Mouse (Mus musculus) gastrocnemius, postnatal 36 days (tissue): Measurements from ENCODE around the gene Smim6. TPM values are rescaled to one million over a fixed set of nuclear protein-coding genes. Genes with fewer than 3 reads are reported as not detected.

Experiments used
- DNase-seq, 2 experiments: peaks; one replicate each; pipeline ENCODE4 v3.0.0; 2022
- intact Hi-C: fragments of 180-260 bp; cut with DNase I; formaldehyde crosslinking; loops from one replicate; pipeline ENCODE4 v1.15.1; 2025
- long read RNA-seq, 2 experiments: library from polyadenylated mRNA; stranded (forward); transcript quantifications; one replicate each; pipeline ENCODE4 v2.0.0; 2021
- total RNA-seq, 2 experiments: library from RNA; stranded (reverse); gene quantifications; 2 replicates each; pipeline ENCODE4 v1.2.3; 2021

Gene Smim6
- total RNA-seq, result not detected
- long read RNA-seq, experiment 1, result 0 reads
- long read RNA-seq, experiment 2, result 0 reads

DNA sequence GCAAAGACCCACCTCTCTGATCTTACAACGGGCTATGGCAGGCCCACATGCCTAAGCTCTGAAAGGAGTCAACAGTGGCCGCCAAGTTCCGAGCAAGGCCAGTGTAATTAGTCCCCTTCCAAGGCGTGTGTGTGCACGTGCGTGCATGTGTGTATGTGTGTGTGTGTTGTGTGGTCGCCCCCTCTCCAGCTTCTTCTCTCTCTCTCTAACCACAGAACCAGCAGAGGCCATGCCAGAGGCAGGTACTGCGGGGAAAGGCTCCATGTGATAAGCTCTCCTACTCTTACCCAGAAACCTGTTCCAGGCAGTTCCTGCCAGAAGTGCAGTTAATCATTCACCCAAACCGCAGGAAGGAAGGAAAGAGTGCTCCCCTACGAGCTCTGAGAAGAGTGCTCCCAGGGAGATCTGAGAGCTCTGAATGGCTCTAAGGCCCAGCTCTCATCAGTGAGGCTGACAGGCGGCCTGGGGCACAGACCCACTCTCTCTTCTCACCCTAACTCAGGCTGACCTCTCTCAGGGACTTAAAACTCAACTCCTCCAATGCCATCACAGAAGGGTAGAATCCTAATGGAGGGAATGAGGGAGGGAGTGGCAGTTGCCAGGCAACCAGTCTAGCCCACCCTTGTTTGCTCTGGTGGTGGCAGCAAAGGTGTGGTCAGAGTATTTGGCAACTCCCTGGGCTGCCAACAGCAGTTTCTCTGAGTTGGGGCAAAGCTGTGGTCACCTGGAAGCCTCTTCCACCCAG, at the start of gene Smim6:
Smim6 (plus strand) TSS at position 386 of the 745 bp plus-strand sequence.
- no peak for DNase-seq
- intact Hi-C loops, result no loop called here

DNA sequence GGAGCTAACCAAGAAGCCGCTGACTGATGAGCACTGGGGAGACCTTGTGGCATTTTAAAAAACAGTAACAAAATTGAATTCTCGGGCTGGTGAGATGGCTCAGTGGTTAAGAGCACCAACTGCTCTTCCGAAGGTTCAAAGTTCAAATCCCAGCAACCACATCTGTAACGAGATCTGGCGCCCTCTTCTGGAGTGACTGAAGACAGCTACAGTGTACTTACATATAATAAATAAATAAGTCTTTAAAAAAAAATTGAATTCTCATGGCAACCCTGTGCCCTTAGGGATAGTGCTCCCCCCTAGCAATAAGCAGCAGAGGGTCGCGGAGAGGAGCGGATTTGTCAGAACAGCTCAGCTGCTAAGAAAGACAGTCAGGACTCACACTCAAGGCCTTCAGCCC, 47.9 kb upstream of the Smim6 start:
- intact Hi-C loops, result no loop called here
- DNase-seq, result no peak

- no peak for DNase-seq
- intact Hi-C loops, result no loop called here
These were observed 42.4 kb upstream of the Smim6 start for GRCm38 (mm10) chr11:115869393-115869792.

DNA sequence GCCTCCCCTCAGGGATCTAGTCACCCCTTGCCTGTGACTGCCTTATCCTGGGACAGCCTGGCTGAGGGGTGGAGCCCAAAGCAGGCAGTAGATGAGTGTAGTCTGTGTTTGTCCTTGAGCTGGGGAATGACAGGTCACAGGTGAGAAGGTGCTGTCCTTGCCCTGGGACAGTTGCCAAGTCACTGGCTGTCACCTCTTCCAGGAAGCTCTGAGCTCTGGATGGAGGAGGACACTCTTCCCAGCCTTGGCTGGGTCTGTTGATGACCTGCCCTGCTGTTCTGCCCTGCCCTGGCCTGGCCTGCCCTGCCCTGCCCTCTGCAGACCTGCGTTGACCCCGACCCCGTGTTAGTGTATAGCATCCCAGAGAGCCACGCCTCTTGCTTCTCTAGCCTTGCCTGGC, 39.4 kb upstream of the Smim6 start:
- DNase-seq, result no peak
- intact Hi-C loops, result no loop called here

- intact Hi-C loops, result no loop called here
- DNase-seq, result no peak
These were observed 35.9 kb upstream of the Smim6 start for GRCm38 (mm10) chr11:115875935-115876334.

GRCm38 (mm10) chr11:115876438-115876837, 35.4 kb upstream of the Smim6 start:
- no peak for DNase-seq
- intact Hi-C loops, result no loop called here

GRCm38 (mm10) chr11:115877174-115877755, 34.6 kb upstream of the Smim6 start:
- intact Hi-C loops, result no loop called here
- DNase-seq, result no peak

DNA sequence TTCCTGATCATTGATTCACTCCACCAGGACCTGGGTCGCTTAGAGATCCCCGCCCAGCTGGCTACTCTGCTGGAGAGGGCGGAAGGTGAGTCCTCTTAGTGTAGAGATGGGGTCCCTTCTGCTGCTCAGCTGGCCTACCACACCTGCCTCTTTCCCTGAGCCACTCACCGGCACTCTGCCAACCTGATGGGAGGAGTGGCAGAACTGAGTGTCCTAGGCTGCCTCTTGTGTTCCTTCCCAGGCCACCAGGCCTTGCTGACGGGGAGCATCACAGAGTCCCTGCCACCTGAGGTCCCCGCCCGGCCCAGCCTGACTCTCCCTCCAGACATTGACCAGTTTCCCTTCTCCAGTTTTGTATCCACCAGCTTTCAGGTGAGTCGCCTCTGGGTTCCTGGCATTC, 33.7 kb upstream of the Smim6 start:
- DNase-seq, result no peak
- intact Hi-C loops, result no loop called here

- intact Hi-C loops, result no loop called here
- no peak for DNase-seq
These were observed 30.8 kb upstream of the Smim6 start for GRCm38 (mm10) chr11:115881002-115881401.

GRCm38 (mm10) chr11:115883251-115883650, 28.6 kb upstream of the Smim6 start:
- intact Hi-C loops, result no loop called here

DNA sequence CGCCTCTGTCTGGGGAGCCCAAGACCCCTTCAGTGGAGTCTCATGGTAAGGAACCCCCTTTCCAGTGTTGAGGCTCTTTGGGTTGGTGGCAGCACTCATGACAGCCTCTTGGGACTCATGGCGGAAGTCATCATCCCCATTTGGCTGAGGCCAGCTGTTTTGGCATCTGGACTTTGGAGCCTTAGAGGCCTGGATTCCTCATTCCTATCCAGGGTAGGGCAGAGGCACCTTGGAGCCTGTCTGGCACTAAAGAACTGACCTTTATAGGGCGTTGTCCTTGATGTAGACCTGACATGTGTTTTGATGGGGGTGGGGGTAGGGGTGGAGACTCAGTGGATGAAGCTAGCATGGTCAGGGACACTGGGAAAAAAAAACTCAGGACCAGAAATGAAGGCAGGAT, 27.5 kb upstream of the Smim6 start:
- intact Hi-C loops, result no loop called here
- no peak for DNase-seq

More at GRCm38 (mm10) chr11:115883251-115883650, 28.6 kb upstream of the Smim6 start:
- DNase-seq, result no peak

DNA sequence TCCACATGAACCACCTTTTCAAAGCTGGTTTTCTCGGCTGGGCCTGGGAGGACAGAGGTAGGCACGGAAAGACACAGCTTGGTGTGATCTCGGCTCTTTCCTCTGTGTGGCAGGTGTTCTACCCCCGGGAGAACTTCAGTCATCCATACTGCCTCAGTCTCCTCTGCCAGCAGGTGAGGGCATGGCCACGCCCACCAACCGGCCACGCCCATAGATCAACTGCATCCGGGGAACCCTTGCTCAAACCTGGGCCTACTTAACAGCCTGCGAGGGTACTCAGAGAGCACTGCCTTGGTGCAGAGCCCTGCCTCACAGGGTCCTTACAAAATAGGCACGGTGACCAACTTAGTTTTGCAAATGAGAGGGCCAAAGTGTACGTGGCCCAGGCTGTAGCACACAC, 26.5 kb upstream of the Smim6 start:
- intact Hi-C loops, result no loop called here
- no peak for DNase-seq

DNA sequence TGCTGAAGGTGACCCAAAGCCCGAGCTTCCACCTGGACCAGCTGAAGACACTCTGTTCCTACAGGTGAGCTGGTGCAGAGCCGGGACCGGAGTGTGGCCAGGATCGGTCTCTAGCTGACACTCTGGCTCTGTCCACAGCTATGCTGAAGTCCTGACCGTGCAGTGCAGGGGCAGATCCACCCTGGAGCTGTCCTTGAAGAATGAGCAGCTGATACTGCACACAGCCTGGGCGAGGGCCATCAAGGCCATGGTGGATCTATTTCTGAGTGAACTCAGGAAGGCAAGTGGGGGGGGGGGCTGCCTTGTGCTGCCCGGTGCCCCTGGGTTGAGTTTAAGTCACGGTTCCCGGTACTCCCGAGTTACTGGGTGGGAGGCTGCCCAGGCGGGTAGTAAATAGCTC, 25.4 kb upstream of the Smim6 start:
- intact Hi-C loops, result no loop called here

DNA sequence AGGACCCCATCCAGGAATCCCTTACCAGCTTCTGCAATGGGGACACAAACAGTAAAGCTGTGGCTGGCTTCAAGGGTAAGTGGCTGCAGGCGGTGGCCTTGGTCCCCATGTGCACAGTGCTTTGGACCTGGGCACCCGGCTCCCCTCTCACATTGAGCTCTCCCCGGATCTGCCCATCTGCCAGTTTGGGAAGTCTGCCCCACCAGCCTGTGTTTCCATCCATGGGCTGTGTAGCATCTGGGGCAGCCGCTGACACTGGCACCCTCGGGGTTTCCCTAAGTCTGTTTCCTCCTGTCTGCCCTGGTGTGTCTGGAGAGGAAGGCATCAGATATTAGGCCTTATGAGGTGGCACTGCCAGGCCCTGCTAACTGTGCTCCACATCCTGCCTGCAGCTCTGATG, 23.8 kb upstream of the Smim6 start:
- no peak for DNase-seq
- intact Hi-C loops, result no loop called here

More for the DNA sequence above, 25.4 kb upstream of the Smim6 start:
- DNase-seq, result no peak

DNA sequence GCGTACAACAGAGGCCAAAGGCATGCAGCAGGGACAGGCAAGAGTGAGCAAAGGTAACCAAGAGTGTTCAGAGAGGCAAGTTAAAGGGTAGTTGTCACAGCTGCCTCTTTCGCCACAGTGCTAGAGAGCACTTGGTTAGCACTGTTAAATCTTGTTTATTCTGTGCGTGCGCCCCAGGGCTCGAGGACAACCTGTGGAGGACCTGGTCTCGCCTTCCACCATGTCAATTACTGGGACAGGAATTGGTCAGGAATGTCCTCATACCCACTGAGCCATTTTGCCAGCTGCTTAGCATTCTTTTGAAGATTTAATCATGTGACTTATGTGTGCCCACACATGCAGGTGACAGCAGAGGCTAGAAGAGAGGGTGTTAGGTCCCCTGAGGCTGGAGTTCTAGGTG, 22.7 kb upstream of the Smim6 start:
- no peak for DNase-seq
- intact Hi-C loops, result no loop called here

DNA sequence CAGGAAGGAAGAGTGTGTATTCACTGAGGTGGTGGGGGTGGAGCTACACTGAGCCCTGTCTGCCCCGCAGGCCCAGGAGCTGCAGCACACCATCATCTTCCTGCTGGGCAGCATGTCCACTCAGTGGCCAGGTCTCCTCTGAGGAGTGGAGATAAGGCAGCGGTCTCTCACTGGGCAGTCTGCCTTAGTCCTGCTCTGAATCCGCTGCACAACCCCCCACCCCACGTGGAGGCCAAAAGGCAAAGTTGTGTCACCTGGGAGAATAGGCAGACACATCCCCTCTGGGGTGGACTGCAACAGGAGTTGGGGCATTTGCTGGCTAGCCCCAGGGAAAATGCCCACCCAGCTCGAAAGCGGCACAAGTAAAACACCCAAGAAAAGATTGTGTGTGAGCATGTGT, 19.6 kb upstream of the Smim6 start:
- intact Hi-C loops, result no loop called here

DNA sequence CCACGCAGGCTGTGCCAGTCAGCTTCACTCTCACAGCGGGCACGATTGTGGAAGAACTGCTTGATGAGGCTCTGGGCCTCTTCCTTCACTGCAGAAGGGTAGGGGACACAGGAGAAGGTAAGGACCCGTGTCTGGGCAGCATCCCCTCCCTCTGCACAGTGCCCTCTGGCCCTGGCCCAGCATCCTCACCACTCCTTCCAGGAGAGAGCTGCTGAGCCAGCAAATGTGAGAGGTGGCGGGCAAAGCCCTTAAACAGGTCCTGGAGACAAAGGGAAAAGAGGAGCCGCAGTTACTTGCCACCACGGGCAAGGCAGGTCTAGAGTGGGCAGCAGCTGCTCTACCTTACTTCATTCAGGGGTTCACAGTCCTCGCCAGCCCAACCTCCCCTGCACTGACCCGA, 18.7 kb upstream of the Smim6 start:
- intact Hi-C loops, result no loop called here
- no peak for DNase-seq

More for the DNA sequence above, 19.6 kb upstream of the Smim6 start:
- DNase-seq, result no peak

- DNase-seq, result no peak
- intact Hi-C loops, result no loop called here
These were observed 16.9 kb upstream of the Smim6 start for GRCm38 (mm10) chr11:115894755-115895520.

DNA sequence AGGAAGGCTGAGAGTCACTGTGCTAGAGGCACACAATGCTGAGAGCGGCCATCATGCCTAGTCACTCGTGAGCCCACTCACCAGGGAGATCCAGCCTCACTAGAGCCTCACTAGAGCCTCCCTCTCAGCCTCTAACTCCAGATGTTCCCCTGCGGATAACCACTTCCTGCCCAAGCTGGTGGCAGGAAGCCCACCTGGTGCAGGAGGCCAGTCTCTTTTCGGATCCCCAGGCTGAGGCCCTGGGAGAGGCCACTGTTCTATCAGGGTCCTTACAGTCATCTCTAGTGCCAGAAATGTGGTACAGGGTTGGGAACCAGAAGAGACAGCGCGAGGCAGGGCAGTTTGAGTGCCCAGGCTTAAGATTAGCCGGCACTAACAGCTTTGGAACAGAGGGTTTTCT, 13.4 kb upstream of the Smim6 start:
- DNase-seq, result no peak
- intact Hi-C loops, result no loop called here

DNA sequence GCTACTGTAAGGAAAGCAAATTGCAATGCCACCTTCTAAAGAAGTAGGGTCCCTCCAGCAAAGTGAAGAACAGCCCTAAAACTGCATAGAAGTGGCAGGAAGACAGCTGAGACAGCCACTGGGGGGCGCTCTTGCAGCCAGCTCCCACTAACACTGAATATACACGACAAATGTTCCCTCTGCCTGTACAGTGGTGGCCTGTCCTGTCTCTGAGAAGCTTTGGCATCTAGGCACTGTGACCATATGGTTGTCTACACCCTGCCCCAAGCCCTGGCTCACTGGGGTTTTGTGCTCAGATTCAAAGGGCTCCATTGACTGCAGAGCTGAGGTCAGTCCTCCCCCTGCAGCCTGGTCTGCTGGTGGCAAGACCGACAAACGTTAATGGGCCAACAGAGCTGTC, 12.9 kb upstream of the Smim6 start:
- intact Hi-C loops, result no loop called here
- DNase-seq, result no peak

- DNase-seq, result no peak
- intact Hi-C loops, result no loop called here
These were observed 12.1 kb upstream of the Smim6 start, which contains the start of gene Smim5 for GRCm38 (mm10) chr11:115899486-115900266. Gene Smim5, plus strand, starts transcription at chr11:115899966.
